Mouse (Mus musculus) duodenum, adult 2 months (tissue): ENCODE measurements around the gene Kif3a. TPM values are rescaled to one million over a fixed set of nuclear protein-coding genes. Genes with fewer than 3 reads are reported as not detected.

Source experiments
- polyA plus RNA-seq: library from polyadenylated mRNA; depleted of rRNA; stranded (reverse); fragments of >200 nt; gene quantifications from 2 replicates; pipeline ENCODE4 v1.2.3, GENCODE M21; 2012; ENCODE audit warnings: low replicate concordance; rRNA removed

The Kif3a gene
- polyA plus RNA-seq, result 0.30 and 0.69 TPM in 2 replicates

GRCm38 (mm10) chr11:53567224-53568014 is at the start of gene Kif3a:
Gene Kif3a, plus strand, starts transcription at chr11:53567379.

GRCm38 (mm10) chr11:53519207-53520121 is 47.7 kb upstream of the Kif3a start, which contains the start of gene Sept8:
Gene Sept8, plus strand, starts transcription at chr11:53519257.

GRCm38 (mm10) chr11:53618619-53619198 is 51.5 kb downstream of the Kif3a start, which contains the start of gene Il4:
Gene Il4, minus strand, starts transcription at chr11:53618669.

GRCm38 (mm10) chr11:53634556-53634955 is 67.4 kb downstream of the Kif3a start, which contains the start of gene Il13:
Gene Il13, minus strand, starts transcription at chr11:53634702.

Other genes starting within 250 kb of the Kif3a start
- 2.9 and 3.1 TPM in 2 replicates for gene Zcchc10, start 242.7 kb upstream of the Kif3a start, polyA plus RNA-seq
- 2.2 and 2.9 TPM in 2 replicates for gene Aff4, start 216.5 kb upstream of the Kif3a start, polyA plus RNA-seq
- gene Leap2, start 144.2 kb upstream of the Kif3a start, polyA plus RNA-seq, result 68.8 and 208 TPM in 2 replicates
- 990 and 1,353 TPM in 2 replicates for gene Uqcrq, start 136.5 kb upstream of the Kif3a start, polyA plus RNA-seq
- 0.57 and 1.0 TPM in 2 replicates for gene Gdf9, start 136.4 kb upstream of the Kif3a start, polyA plus RNA-seq
- 0.06 and 0.16 TPM in 2 replicates for gene Gm10447, start 110.3 kb upstream of the Kif3a start, polyA plus RNA-seq
- 4.0 and 5.3 TPM in 2 replicates for gene Shroom1, start 110.2 kb upstream of the Kif3a start, polyA plus RNA-seq
- gene Gm9837, start 96.9 kb upstream of the Kif3a start, polyA plus RNA-seq, result not detected in 2 replicates
- not detected in 2 replicates for gene Gm9945, start 87.2 kb upstream of the Kif3a start, polyA plus RNA-seq
- 10.5 and 34.0 TPM in 2 replicates for gene Sowaha, start 87.1 kb upstream of the Kif3a start, polyA plus RNA-seq
- 5.4 and 13.0 TPM in 2 replicates for gene Sept8, start 48.1 kb upstream of the Kif3a start, polyA plus RNA-seq
- 0.39 TPM in 1 of 2 replicates, not detected in the other for gene Il4, start 51.3 kb downstream of the Kif3a start, polyA plus RNA-seq
- gene Il13, start 67.3 kb downstream of the Kif3a start, polyA plus RNA-seq, result not detected in 2 replicates
- 1.8 and 2.0 TPM in 2 replicates for gene Rad50, start 139.9 kb downstream of the Kif3a start, polyA plus RNA-seq
- not detected in 2 replicates for gene Il5, start 153.4 kb downstream of the Kif3a start, polyA plus RNA-seq
- 145 and 175 TPM in 2 replicates for gene Irf1, start 202.6 kb downstream of the Kif3a start, polyA plus RNA-seq
- gene Gm17334, start 205.8 kb downstream of the Kif3a start, polyA plus RNA-seq, result 0.60 and 2.3 TPM in 2 replicates